Mouse (Mus musculus) intestine, postnatal 0 days (tissue): ENCODE data around the gene Tenm3. TPM values are rescaled to one million over a fixed set of nuclear protein-coding genes. Genes with fewer than 3 reads are reported as not detected.
A peak's percentile ranks its signal among the peaks of the same experiment; 100 is the strongest.

ENCODE experiments used
- ATAC-seq: fragments of 200-750 bp; cut with Nextera tagmentation; 2 replicates; pipeline ENCODE4 v1.8.0; 2017; ENCODE audit warnings: mild to moderate bottlenecking, moderate TSS enrichment, moderate library complexity
- H3K27ac ChIP-seq: fragments of 300-500 bp; sonication (generic); 2 replicates; pipeline ENCODE4 v1.5.1; 2014; ENCODE audit warnings: mild to moderate bottlenecking, low read depth, low read length, moderate library complexity
- H3K27me3 ChIP-seq: fragments of 300-500 bp; sonication (generic); replicated peaks from 2 replicates; pipeline ENCODE4 v1.6.1; 2014; ENCODE audit warnings: low read length, mixed read lengths; ENCODE audit not compliant: control insufficient read depth, insufficient read depth
- H3K36me3 ChIP-seq: fragments of 300-500 bp; sonication (generic); 2 replicates; pipeline ENCODE4 v1.6.1; 2014; ENCODE audit warnings: mild to moderate bottlenecking, moderate library complexity; ENCODE audit not compliant: control insufficient read depth, insufficient read depth
- H3K4me1 ChIP-seq: fragments of 300-500 bp; sonication (generic); replicated peaks from 2 replicates; pipeline ENCODE4 v1.6.1; 2014; ENCODE audit warnings: antibody characterized with exemption, low read length, mixed read lengths; ENCODE audit not compliant: control insufficient read depth, insufficient read depth
- H3K4me2 ChIP-seq: fragments of 300-500 bp; sonication (generic); replicated peaks from 2 replicates; pipeline ENCODE4 v1.6.1; 2014; ENCODE audit warnings: low read depth, mild to moderate bottlenecking, moderate library complexity
- H3K4me3 ChIP-seq: fragments of 300-500 bp; sonication (generic); 2 replicates; pipeline ENCODE4 v1.5.1; 2014; ENCODE audit warnings: low read depth, low read length
- H3K9ac ChIP-seq: fragments of 300-500 bp; sonication (generic); 2 replicates; pipeline ENCODE4 v1.6.1; 2014; ENCODE audit warnings: mild to moderate bottlenecking, low read depth, low read length
- H3K9me3 ChIP-seq: fragments of 300-500 bp; sonication (generic); 2 replicates; pipeline ENCODE4 v1.6.1; 2016; ENCODE audit warnings: mixed run types; ENCODE audit not compliant: control insufficient read depth
- CTCF ChIP-seq: sonication (generic); IDR thresholded peaks from 2 replicates; pipeline ENCODE4 v1.5.1; 2016; ENCODE audit warnings: low read depth, mild to moderate bottlenecking, control low read depth, antibody characterized with exemption, moderate library complexity
- WGBS: fragments of 180-500 bp; shearing (Covaris S2); extraction: QIAGEN DNeasy Blood & Tissue Kit; methylation state at CpG from one replicate; pipeline ENCODE4 v1.1.7; 2014; 5-methylcytosine and 5-hydroxymethylcytosine counted together
- polyA plus RNA-seq: library from polyadenylated mRNA; unstranded; fragments of >200 nt; fragmentation: Nextera tagmentation; extraction: Ambion mirVana; gene quantifications from 2 replicates; pipeline ENCODE4 v1.2.1, GENCODE M21; 2015

Gene Tenm3
- polyA plus RNA-seq, 1 experiment from 2014 or later, result 5.3 TPM

DNA sequence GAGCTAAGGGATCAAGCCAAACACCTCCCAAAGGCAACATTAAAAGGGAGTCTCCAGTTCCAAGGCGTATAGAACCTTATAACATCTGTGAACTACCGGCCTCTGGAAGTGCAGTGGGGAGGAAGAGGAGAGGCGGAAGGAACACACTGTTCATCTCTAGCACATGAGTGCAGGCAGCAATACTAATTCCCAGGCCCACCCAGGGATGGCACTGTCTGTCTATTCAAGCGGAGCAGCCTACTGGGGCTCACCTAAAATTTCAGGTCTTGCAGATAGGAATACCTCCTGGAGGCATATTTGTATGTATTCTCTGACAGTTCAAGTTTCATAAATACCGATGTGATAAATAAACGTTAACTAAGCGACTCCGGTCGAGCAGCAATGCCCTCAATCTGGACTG lies 283.5 kb downstream of the Tenm3 start:
- no peak for ATAC-seq
- WGBS, result 59% methylated on average over 9 of the region's 9 CpGs
- H3K36me3 ChIP-seq, result no peaks in the 10 kb centered on the region

DNA sequence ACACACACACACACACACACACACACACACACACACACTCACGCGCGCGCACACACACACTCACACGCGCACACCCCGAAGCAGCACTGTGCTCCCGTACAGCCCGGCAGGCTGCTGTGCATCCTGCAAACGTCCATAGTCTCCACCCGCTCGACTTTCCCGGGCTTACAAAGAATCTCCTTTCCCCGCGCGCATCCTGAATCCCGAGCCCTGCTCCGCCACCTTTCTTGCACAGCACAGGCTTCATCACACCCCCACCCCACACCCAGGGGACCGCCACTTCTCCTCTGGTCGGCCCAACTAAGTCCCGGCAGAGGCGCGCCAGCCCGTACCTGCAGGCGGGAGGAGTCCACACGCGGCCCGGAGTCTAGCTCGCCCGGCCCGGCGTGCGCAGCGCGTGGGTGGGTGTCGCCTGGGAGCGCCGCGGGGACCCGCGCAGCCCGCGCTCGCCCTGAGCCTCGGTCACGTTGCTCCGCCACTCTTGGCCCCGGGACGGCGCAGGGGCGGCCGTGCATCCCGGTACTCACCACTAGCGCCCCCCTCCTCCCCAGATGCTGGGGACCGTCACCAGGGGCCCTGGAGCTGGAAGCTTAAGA lies 288.1 kb downstream of the Tenm3 start:
- Histone ChIP-seq H3K27me3 (0 out of 2 replicates have a peak, but pooled peaks cover 3% of the 10 kb centered on the region), H3K36me3 (no peaks in the 10 kb centered on the region), H3K4me3 (peak overlapping the region; percentile 60), H3K4me2 (peak overlapping the region; percentile 88), H3K9me3 (no peaks in the 10 kb centered on the region), H3K27ac (no peak overlapping the region), H3K9ac (peak overlapping the region; percentile 35; the same call in 1 of the 2 replicates), H3K4me1 (no peaks in the 10 kb centered on the region)
- peak; percentile 70 for ATAC-seq
- WGBS, result under 1% methylated on average over 55 of the region's 55 CpGs
- TF ChIP-seq CTCF, result peak; percentile 32; the same call in 1 of the 2 replicates

More for the DNA sequence above, 283.5 kb downstream of the Tenm3 start:
- peak; percentile 25; the same call in 1 of the 2 replicates for TF ChIP-seq CTCF
- no peak overlapping the region for H3K27ac ChIP-seq
- no peaks in the 10 kb centered on the region for H3K9me3 ChIP-seq
- H3K4me3 ChIP-seq, result no peak overlapping the region
- H3K4me2 ChIP-seq, result no peak overlapping the region
- H3K4me1 ChIP-seq, result no peaks in the 10 kb centered on the region
- no peak overlapping the region for H3K9ac ChIP-seq
- 0 out of 2 replicates have a peak, but pooled peaks cover 3% of the 10 kb centered on the region for H3K27me3 ChIP-seq

DNA sequence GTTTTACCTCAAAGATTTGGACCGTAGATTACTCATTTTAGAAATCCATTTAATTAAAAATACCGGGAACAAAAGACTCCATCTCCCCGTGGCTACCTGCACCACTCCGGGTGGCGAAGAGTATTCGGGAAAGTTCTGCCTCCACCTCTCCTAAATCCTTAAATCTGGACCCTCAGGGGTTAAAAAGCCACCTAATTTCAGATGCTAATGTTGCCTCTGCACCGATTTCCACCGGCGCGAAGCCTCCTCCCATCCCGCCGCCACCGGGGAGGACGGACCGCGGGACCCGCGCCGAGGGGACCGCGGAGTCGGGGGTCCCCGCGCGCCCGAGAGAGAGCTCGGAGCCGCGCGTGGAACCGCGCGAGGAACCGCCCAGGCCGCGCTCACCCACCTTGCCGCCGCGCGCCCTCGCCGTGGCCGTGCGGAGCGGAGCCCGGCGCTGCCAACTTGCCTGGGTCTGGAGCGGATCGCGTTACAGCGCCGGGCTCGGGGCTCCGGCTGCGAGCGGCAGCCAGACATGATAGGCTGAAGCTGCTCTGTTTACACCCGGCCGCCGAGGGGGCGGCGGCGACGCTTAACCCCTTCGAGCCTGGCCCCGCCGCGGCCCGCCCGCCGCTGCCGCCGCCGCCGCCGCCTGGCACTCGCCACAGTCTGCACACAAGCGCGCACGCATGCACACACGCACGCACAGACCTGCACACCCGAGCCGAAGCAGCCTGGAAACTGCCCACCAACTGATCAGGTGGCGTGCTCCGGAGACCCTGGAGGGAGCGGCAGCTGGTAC lies 288.8 kb downstream of the Tenm3 start:
- no peak; the same call in 1 of the 2 replicates for TF ChIP-seq CTCF
- H3K4me3 ChIP-seq, result peak overlapping the region; percentile 60
- 0 out of 2 replicates have a peak overlapping the region, but pooled peaks have one; percentile 42 for H3K27ac ChIP-seq
- H3K9me3 ChIP-seq, result no peaks in the 10 kb centered on the region
- H3K4me1 ChIP-seq, result no peaks in the 10 kb centered on the region
- WGBS, result under 1% methylated on average over 72 of the region's 86 CpGs
- peak overlapping the region; percentile 35 for H3K9ac ChIP-seq
- peak; percentile 87 for ATAC-seq
- H3K4me2 ChIP-seq, result peak overlapping the region; percentile 88
- H3K27me3 ChIP-seq, result 0 out of 2 replicates have a peak, but pooled peaks cover 3% of the 10 kb centered on the region
- no peaks in the 10 kb centered on the region for H3K36me3 ChIP-seq

DNA sequence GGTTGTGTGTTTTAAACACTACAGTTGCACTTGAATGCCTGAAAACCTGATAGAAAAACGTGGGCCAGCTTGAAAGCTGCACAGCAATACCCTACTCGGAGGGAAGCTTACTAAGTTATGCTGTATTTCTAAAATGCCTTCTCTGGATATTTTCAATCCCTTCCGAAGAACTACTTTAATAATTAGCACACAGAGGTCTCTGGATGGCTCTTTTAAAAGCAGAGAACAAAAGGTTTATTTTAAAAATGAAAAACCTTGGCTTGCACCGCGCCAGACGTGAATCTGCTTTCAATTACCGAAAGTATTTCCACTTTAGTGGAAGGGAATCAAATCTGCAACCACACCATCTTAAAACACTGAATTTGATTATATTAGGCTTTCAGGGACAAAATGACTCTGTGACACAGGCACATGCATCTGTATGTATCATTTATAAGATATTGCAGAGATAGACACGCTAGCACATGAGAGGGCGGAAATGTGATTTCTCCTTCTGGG lies 289.9 kb downstream of the Tenm3 start:
- Histone ChIP-seq H3K27me3 (0 out of 2 replicates have a peak, but pooled peaks cover 3% of the 10 kb centered on the region), H3K9ac (no peak overlapping the region), H3K4me3 (peak overlapping the region; percentile 60), H3K27ac (no peak overlapping the region), H3K9me3 (no peaks in the 10 kb centered on the region), H3K36me3 (no peaks in the 10 kb centered on the region), H3K4me2 (peak overlapping the region; percentile 88), H3K4me1 (no peaks in the 10 kb centered on the region)
- 9% methylated on average over 9 of the region's 9 CpGs for WGBS
- TF ChIP-seq CTCF, result no peak
- no peak for ATAC-seq

DNA sequence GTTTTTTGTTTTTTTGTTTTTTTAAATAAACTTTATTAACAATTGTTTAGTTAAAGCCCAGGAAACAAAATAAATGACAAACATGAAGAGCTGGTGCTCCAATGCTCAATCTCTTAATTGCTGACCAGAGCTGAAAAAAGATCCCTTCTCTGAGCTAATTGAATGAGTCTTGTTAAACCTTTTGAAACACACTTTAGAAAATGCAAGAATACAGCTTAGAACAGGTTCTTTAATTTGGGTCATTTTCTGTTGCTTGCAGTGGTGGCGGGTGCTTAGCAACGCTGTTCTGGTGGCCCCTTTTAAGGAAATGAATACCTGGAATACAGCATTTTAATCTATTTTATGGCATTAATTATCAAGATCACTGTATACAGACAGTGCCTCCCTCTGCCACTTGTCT lies 291.4 kb downstream of the Tenm3 start:
- no peak overlapping the region for H3K27ac ChIP-seq
- 58% methylated on average over 2 of the region's 2 CpGs for WGBS
- no peak overlapping the region for H3K9ac ChIP-seq
- H3K9me3 ChIP-seq, result no peaks in the 10 kb centered on the region
- no peak overlapping the region for H3K4me3 ChIP-seq
- H3K4me2 ChIP-seq, result no peak overlapping the region
- H3K36me3 ChIP-seq, result no peaks in the 10 kb centered on the region
- no peak for ATAC-seq
- no peak for TF ChIP-seq CTCF
- H3K27me3 ChIP-seq, result 0 out of 2 replicates have a peak, but pooled peaks cover 3% of the 10 kb centered on the region
- no peaks in the 10 kb centered on the region for H3K4me1 ChIP-seq

DNA sequence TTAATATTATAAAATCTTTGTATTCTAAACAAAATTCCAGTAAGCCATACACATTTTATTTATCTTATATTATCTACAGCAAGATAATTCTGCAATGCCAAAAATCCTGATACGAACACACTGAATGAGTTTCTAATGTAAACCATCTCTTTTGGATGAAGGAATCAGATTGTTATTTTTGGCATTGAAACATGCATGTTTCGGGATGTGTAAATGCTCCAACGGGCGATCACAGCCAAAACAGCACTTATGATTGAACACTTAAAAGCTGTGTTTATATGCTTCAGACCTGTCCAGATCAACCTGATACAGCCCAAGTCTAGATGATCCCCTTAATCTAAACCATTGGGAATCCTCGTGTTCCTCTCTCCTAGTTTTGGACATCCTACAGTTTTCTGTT lies 292.4 kb downstream of the Tenm3 start:
- Histone ChIP-seq H3K4me2 (no peak overlapping the region), H3K9me3 (no peaks in the 10 kb centered on the region), H3K36me3 (no peaks in the 10 kb centered on the region), H3K9ac (no peak overlapping the region), H3K4me3 (no peak overlapping the region), H3K27me3 (0 out of 2 replicates have a peak, but pooled peaks cover 3% of the 10 kb centered on the region), H3K4me1 (no peaks in the 10 kb centered on the region), H3K27ac (no peak overlapping the region)
- TF ChIP-seq CTCF, result no peak
- WGBS, result 59% methylated on average over 5 of the region's 5 CpGs
- ATAC-seq, result no peak
